Mouse (Mus musculus): Measurements from ENCODE around the gene Sema3g.

The Sema3g gene

GRCm38 (mm10) chr14:31195968-31196367 is 21.7 kb upstream of the Sema3g start:
- DNase-seq (ENCODE audit: low read depth, low spot score), result peak; percentile 82

- DNase-seq (ENCODE audit: low read depth, low spot score), result peak; percentile 74
Observed at GRCm38 (mm10) chr14:31197547-31198516, 19.8 kb upstream of the Sema3g start.

GRCm38 (mm10) chr14:31199599-31199998 is 18.1 kb upstream of the Sema3g start:
- no peak for DNase-seq (ENCODE audit: low read depth, low spot score)

- DNase-seq (ENCODE audit: low read depth, low spot score), result no peak
Observed at GRCm38 (mm10) chr14:31200038-31200437, 17.6 kb upstream of the Sema3g start.

GRCm38 (mm10) chr14:31204844-31205243 is 12.8 kb upstream of the Sema3g start:
- DNase-seq (ENCODE audit: low read depth, low spot score), result no peak

- no peak for DNase-seq (ENCODE audit: low read depth, low spot score)
Observed at GRCm38 (mm10) chr14:31205244-31205561, 12.5 kb upstream of the Sema3g start.

- DNase-seq (ENCODE audit: low read depth, low spot score), result peak; percentile 40
Observed at GRCm38 (mm10) chr14:31205562-31206467, 11.8 kb upstream of the Sema3g start.

GRCm38 (mm10) chr14:31206472-31206981 is 11.1 kb upstream of the Sema3g start:
- peak; percentile 98 for DNase-seq (ENCODE audit: low read depth, low spot score)

GRCm38 (mm10) chr14:31207070-31207830 is 10.4 kb upstream of the Sema3g start:
- no peak for DNase-seq (ENCODE audit: low read depth, low spot score)

- DNase-seq (ENCODE audit: low read depth, low spot score), result no peak
Observed at GRCm38 (mm10) chr14:31208084-31208483, 9.6 kb upstream of the Sema3g start, which contains the start of gene Tnnc1. TSS of gene Tnnc1 (plus strand) at chr14:31208312.

- DNase-seq (ENCODE audit: low read depth, low spot score), result no peak
Observed at GRCm38 (mm10) chr14:31209133-31209557, 8.5 kb upstream of the Sema3g start.

GRCm38 (mm10) chr14:31211854-31212253 is 5.8 kb upstream of the Sema3g start:
- DNase-seq (ENCODE audit: low read depth, low spot score), result no peak

GRCm38 (mm10) chr14:31212499-31212898 is 5.2 kb upstream of the Sema3g start:
- DNase-seq (ENCODE audit: low read depth, low spot score), result no peak

GRCm38 (mm10) chr14:31213868-31214267 is 3.8 kb upstream of the Sema3g start:
- DNase-seq (ENCODE audit: low read depth, low spot score), result no peak

GRCm38 (mm10) chr14:31214684-31215083 is 3.0 kb upstream of the Sema3g start:
- DNase-seq (ENCODE audit: low read depth, low spot score), result no peak

GRCm38 (mm10) chr14:31215157-31216002 is 2.3 kb upstream of the Sema3g start:
- peak; percentile 87 for DNase-seq (ENCODE audit: low read depth, low spot score)

- DNase-seq (ENCODE audit: low read depth, low spot score), result no peak
Observed at GRCm38 (mm10) chr14:31216846-31217245, 814 bp upstream of the Sema3g start, which contains the start of gene Nisch. TSS of gene Nisch (minus strand) at chr14:31216946.

- no peak for DNase-seq (ENCODE audit: low read depth, low spot score)
Observed at GRCm38 (mm10) chr14:31226978-31227377, 9.3 kb downstream of the Sema3g start.

- no peak for DNase-seq (ENCODE audit: low read depth, low spot score)
Observed at GRCm38 (mm10) chr14:31228234-31228633, 10.6 kb downstream of the Sema3g start.

- DNase-seq (ENCODE audit: low read depth, low spot score), result no peak
Observed at GRCm38 (mm10) chr14:31230442-31230841, 12.8 kb downstream of the Sema3g start.

Data from CD4-positive, CD25-positive, alpha-beta regulatory T cell, adult 2 months (primary cell).